Comparison of ENCODE assay signal across 17 mouse cellular contexts in the genomic region with DNA sequence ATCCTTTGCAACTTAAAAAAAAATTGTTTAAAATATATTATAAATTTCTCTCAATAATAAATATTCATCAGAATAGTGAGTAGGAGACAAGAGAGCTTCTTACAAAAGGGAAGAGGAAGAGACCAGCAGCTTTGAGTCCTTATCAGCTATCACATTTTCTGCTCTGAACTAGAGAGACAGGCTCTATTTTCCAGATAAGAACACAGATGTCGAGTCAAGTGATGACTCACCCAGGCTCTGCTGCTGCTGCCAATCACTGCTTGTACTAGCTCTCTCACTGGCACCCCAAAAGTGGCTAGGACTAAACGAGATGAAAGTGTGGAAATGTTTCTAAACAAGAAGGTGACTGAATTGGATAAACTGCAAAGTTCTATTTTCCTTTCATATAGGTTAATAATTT. TPM values are rescaled to one million over a fixed set of nuclear protein-coding genes. Genes with fewer than 3 reads are reported as not detected.
A peak's percentile ranks its signal among the peaks of the same experiment; 100 is the strongest.
DNase-seq lines count a peak whose midpoint lies in the region; ATAC-seq lines count a peak whose summit lies in the region.
"Had no signal": no experiment of that assay in that cellular context is flagged by ENCODE, and none has a peak within 500 bp of the region (broad histone marks: within the 10 kb centered on the region; RNA-seq: fewer than 3 reads in every experiment).

No protein-coding gene starts in this region.

- H3K4me2 ChIP-seq in liver, embryonic 11.5 days: no peak overlapping the region
- H3K4me2 ChIP-seq: heart, embryonic 11.5 days; lung, embryonic 15.5 days; midbrain, embryonic 12.5 days had no signal

- peak; percentile 36 to 64 for DNase-seq in adrenal gland, adult (ENCODE audit: inconsistent age in 2 of 2, low spot score in 1 of 2)
- no peak for DNase-seq in adrenal gland, postnatal 4 days (ENCODE audit: low spot score in 2 of 2)
- DNase-seq in urinary bladder, postnatal 14 days (ENCODE audit: low spot score): peak; percentile 22
- DNase-seq in urinary bladder, postnatal 36 days (ENCODE audit: low spot score in 2 of 2): no peak
- DNase-seq in liver, embryonic 11.5 days (ENCODE audit: low spot score): no peak
- DNase-seq in gastrocnemius, postnatal 36 days: no peak
- no peak for DNase-seq in kidney, postnatal 4 days
- DNase-seq in thymus, postnatal 0 days (ENCODE audit: low spot score): no peak
- DNase-seq: cerebellum, postnatal 10 days; spleen, adult 18-20 months had no signal

- ATAC-seq in liver, embryonic 11.5 days (replicated peaks; ENCODE audit: low FRiP score): peak; percentile 81
- ATAC-seq: intestine, embryonic 16.5 days; Patski had no signal

- no peak overlapping the region for H3K4me3 ChIP-seq in liver, embryonic 11.5 days (ENCODE audit: low read depth, low read length)
- H3K4me3 ChIP-seq: forebrain, embryonic 10.5 days; limb, embryonic 10.5 days; lung, embryonic 15.5 days; midbrain, embryonic 12.5 days had no signal

- no peaks in the 10 kb centered on the region for H3K9me3 ChIP-seq in liver, embryonic 11.5 days (ENCODE audit: control insufficient read depth, low read length)
- H3K9me3 ChIP-seq: forebrain, embryonic 10.5 days; limb, embryonic 10.5 days; lung, embryonic 15.5 days; midbrain, embryonic 12.5 days had no signal

- WGBS in liver, embryonic 11.5 days: 15% methylated on average over 2 of the region's 2 CpGs

- H3K27ac ChIP-seq in liver, embryonic 11.5 days (ENCODE audit: low read depth, low read length): no peak overlapping the region
- H3K27ac ChIP-seq: forebrain, embryonic 10.5 days; limb, embryonic 10.5 days; lung, embryonic 15.5 days; midbrain, embryonic 12.5 days had no signal

- intact Hi-C loops in gastrocnemius, postnatal 36 days (cut with DNase I): no loop called here

- no peaks in the 10 kb centered on the region; the same call in 1 of the 2 replicates for H3K36me3 ChIP-seq in liver, embryonic 11.5 days (ENCODE audit: control insufficient read depth, insufficient read depth, low read length)
- H3K36me3 ChIP-seq: lung, embryonic 15.5 days; midbrain, embryonic 12.5 days had no signal

- H3K9ac ChIP-seq in liver, embryonic 11.5 days (ENCODE audit: low read depth, low read length): no peak overlapping the region
- H3K9ac ChIP-seq: lung, embryonic 15.5 days; midbrain, embryonic 12.5 days had no signal

- no peaks in the 10 kb centered on the region for H3K27me3 ChIP-seq in liver, embryonic 11.5 days (replicated peaks; ENCODE audit: control insufficient read depth, insufficient read depth, low read length)
- H3K27me3 ChIP-seq: lung, embryonic 15.5 days; midbrain, embryonic 12.5 days; Patski had no signal

- H3K4me1 ChIP-seq in liver, embryonic 11.5 days (replicated peaks; ENCODE audit: control insufficient read depth, insufficient read depth, low read length): peaks cover 11% of the 10 kb centered on the region
- H3K4me1 ChIP-seq: lung, embryonic 15.5 days had no signal

RNA-seq across cellular contexts. Expression of a gene that starts 39.5 kb away (rescaled TPM):
- total RNA-seq in adrenal gland, postnatal 4 days (2021): 10 to 100 TPM; 29.2 to 29.4 TPM
- 13.5 and 13.6 TPM in 2 replicates for polyA plus RNA-seq in liver, embryonic 11.5 days (2014; fragmentation: Nextera tagmentation; extraction: Ambion mirVana)
- 1 to 10 TPM; 5.0 to 7.2 TPM for total RNA-seq in gastrocnemius, postnatal 36 days (2021)
- polyA plus RNA-seq in thymus, postnatal 0 days (2015; fragmentation: Nextera tagmentation; extraction: Ambion mirVana): 7.2 and 8.3 TPM in 2 replicates

RNA-seq across cellular contexts. Expression of a gene that starts 56.3 kb away (rescaled TPM):
- total RNA-seq in adrenal gland, postnatal 4 days (2021): 1 to 10 TPM; 1.9 to 9.9 TPM
- polyA plus RNA-seq in liver, embryonic 11.5 days (2014; fragmentation: Nextera tagmentation; extraction: Ambion mirVana): 0.14 and 0.41 TPM in 2 replicates
- total RNA-seq in gastrocnemius, postnatal 36 days (2021): not detected
- 3.0 and 3.1 TPM in 2 replicates for polyA plus RNA-seq in thymus, postnatal 0 days (2015; fragmentation: Nextera tagmentation; extraction: Ambion mirVana)

Comparison
In these comparisons a context has a peak if more than half of its experiments do, and no peak if none do; other contexts are left out.
1. DNase-seq: peak in adrenal gland, adult (2 of 2) and urinary bladder, postnatal 14 days (single experiment); none in adrenal gland, postnatal 4 days (0 of 2), urinary bladder, postnatal 36 days (0 of 2), liver, embryonic 11.5 days (single experiment), gastrocnemius, postnatal 36 days (0 of 2), kidney, postnatal 4 days (0 of 2) and thymus, postnatal 0 days (single experiment).